Mouse (Mus musculus) neural tube, embryonic 12.5 days (tissue): ENCODE data around the gene Tm4sf5. TPM values are rescaled to one million over a fixed set of nuclear protein-coding genes. Genes with fewer than 3 reads are reported as not detected.
"Not testable (repeated sequence)": the region's sequence is repeated elsewhere in the genome, so short reads cannot be mapped to it uniquely, and the experiment has no call there.

Experiments used
- ATAC-seq: fragments of 200-750 bp; cut with Nextera tagmentation; 2 replicates; pipeline ENCODE4 v1.8.0; 2017; ENCODE audit warnings: low read depth, mild to moderate bottlenecking, moderate TSS enrichment, moderate library complexity; ENCODE audit not compliant: low FRiP score
- H3K27ac ChIP-seq: fragments of 300-500 bp; sonication (generic); 2 replicates; pipeline ENCODE4 v1.5.1; 2016
- H3K27me3 ChIP-seq: fragments of 300-500 bp; sonication (generic); replicated peaks from 2 replicates; pipeline ENCODE4 v1.6.1; 2016; ENCODE audit warnings: mild to moderate bottlenecking
- H3K36me3 ChIP-seq: fragments of 300-500 bp; sonication (generic); 2 replicates; pipeline ENCODE4 v1.6.1; 2016; ENCODE audit warnings: mild to moderate bottlenecking
- H3K4me1 ChIP-seq: fragments of 300-500 bp; sonication (generic); 2 replicates; pipeline ENCODE4 v1.6.1; 2016
- H3K4me2 ChIP-seq: fragments of 300-500 bp; sonication (generic); replicated peaks from 2 replicates; pipeline ENCODE4 v1.6.1; 2016; ENCODE audit warnings: mild to moderate bottlenecking
- H3K4me3 ChIP-seq: fragments of 300-500 bp; sonication (generic); 2 replicates; pipeline ENCODE4 v1.5.1; 2016
- H3K9ac ChIP-seq: fragments of 300-500 bp; sonication (generic); 2 replicates; pipeline ENCODE4 v1.6.1; 2016; ENCODE audit warnings: mild to moderate bottlenecking
- H3K9me3 ChIP-seq: fragments of 300-500 bp; sonication (generic); 2 replicates; pipeline ENCODE4 v1.6.1; 2016; ENCODE audit warnings: mild to moderate bottlenecking
- WGBS: fragments of 180-500 bp; shearing (Covaris S2); methylation state at CpG from one replicate; pipeline ENCODE4 v1.1.7; 2016; 5-methylcytosine and 5-hydroxymethylcytosine counted together
- polyA plus RNA-seq: library from polyadenylated mRNA; unstranded; fragments of >200 nt; fragmentation: Nextera tagmentation; extraction: Ambion mirVana; gene quantifications from 2 replicates; pipeline ENCODE4 v1.2.1, GENCODE M21; 2016

The Tm4sf5 gene
- polyA plus RNA-seq, 1 experiment from 2014 or later, result not detected

- H3K27me3 ChIP-seq, result no peaks in the 10 kb centered on the region
- H3K27ac ChIP-seq, result no peak overlapping the region
- ATAC-seq, result no peak
- peaks cover 10% of the 10 kb centered on the region for H3K4me1 ChIP-seq
- H3K4me3 ChIP-seq, result no peak overlapping the region
- no peak overlapping the region for H3K4me2 ChIP-seq
- H3K36me3 ChIP-seq, result peaks cover 31% of the 10 kb centered on the region
- 89% methylated on average over 7 of the region's 7 CpGs for WGBS
- no peaks in the 10 kb centered on the region for H3K9me3 ChIP-seq
- H3K9ac ChIP-seq, result no peak overlapping the region
Measured at GRCm38 (mm10) chr11:70528610-70529009, 23.6 kb downstream of the Tm4sf5 start.

GRCm38 (mm10) chr11:70531065-70531464, 26.0 kb downstream of the Tm4sf5 start:
- peaks cover 31% of the 10 kb centered on the region for H3K36me3 ChIP-seq
- not testable (repeated sequence) for H3K9ac ChIP-seq, H3K9me3 ChIP-seq, H3K4me1 ChIP-seq, H3K4me3 ChIP-seq, H3K27ac ChIP-seq, ATAC-seq, H3K27me3 ChIP-seq, H3K4me2 ChIP-seq
- 73% methylated on average over 2 of the region's 2 CpGs for WGBS

GRCm38 (mm10) chr11:70532839-70533238, 27.8 kb downstream of the Tm4sf5 start, which contains the start of gene Gm40193:
Gene Gm40193 (minus strand): TSS chr11:70532939.
- Histone ChIP-seq H3K4me3 (no peak within 1 kb of the TSS), H3K4me2 (no peak within 1 kb of the TSS), H3K4me1 (no peaks in the 10 kb centered on the region), H3K9me3 (no peaks in the 10 kb centered on the region), H3K36me3 (peaks cover 15% of the 10 kb centered on the region), H3K27me3 (no peaks in the 10 kb centered on the region), H3K27ac (no peak within 1 kb of the TSS), H3K9ac (no peak within 1 kb of the TSS)
- no peak for ATAC-seq
- WGBS, result 84% methylated on average over 6 of the region's 6 CpGs

- Histone ChIP-seq H3K9ac (no peak overlapping the region), H3K27ac (no peak overlapping the region), H3K4me1 (peaks cover 10% of the 10 kb centered on the region), H3K9me3 (no peaks in the 10 kb centered on the region), H3K36me3 (no peaks in the 10 kb centered on the region), H3K4me3 (peak overlapping the region; percentile 56; the same call in 1 of the 2 replicates), H3K27me3 (peaks cover 23% of the 10 kb centered on the region), H3K4me2 (peak overlapping the region; percentile 91)
- WGBS, result 19% methylated on average over 9 of the region's 9 CpGs
- ATAC-seq, result no peak
Measured at GRCm38 (mm10) chr11:70539423-70539822, 34.4 kb downstream of the Tm4sf5 start.

- under 1% methylated on average over 64 of the region's 65 CpGs for WGBS
- Histone ChIP-seq H3K4me3 (peak within 1 kb of the TSS; percentile 56), H3K4me2 (peak within 1 kb of the TSS; percentile 91), H3K27me3 (peaks cover 23% of the 10 kb centered on the region), H3K4me1 (peaks cover 10% of the 10 kb centered on the region), H3K36me3 (no peaks in the 10 kb centered on the region), H3K27ac (no peak within 1 kb of the TSS), H3K9ac (peak within 1 kb of the TSS; percentile 68), H3K9me3 (no peaks in the 10 kb centered on the region)
- peak; percentile 61; the same call in 1 of the 2 replicates for ATAC-seq
Measured at GRCm38 (mm10) chr11:70539877-70540587, 35.0 kb downstream of the Tm4sf5 start, which contains the start of gene Pld2. Gene Pld2 (plus strand): TSS chr11:70540064.

GRCm38 (mm10) chr11:70540928-70541327, 35.9 kb downstream of the Tm4sf5 start:
- Histone ChIP-seq H3K27me3 (peaks cover 23% of the 10 kb centered on the region), H3K9ac (no peak overlapping the region), H3K27ac (no peak overlapping the region), H3K4me1 (peaks cover 10% of the 10 kb centered on the region), H3K4me3 (no peak overlapping the region), H3K4me2 (peak overlapping the region; percentile 91), H3K9me3 (no peaks in the 10 kb centered on the region), H3K36me3 (no peaks in the 10 kb centered on the region)
- ATAC-seq, result no peak
- WGBS, result 86% methylated on average over 7 of the region's 7 CpGs

GRCm38 (mm10) chr11:70541415-70541814, 36.4 kb downstream of the Tm4sf5 start:
- H3K27me3 ChIP-seq, result peaks cover 23% of the 10 kb centered on the region
- H3K36me3 ChIP-seq, result no peaks in the 10 kb centered on the region
- H3K9me3 ChIP-seq, result no peaks in the 10 kb centered on the region
- H3K27ac ChIP-seq, result no peak overlapping the region
- no peak overlapping the region for H3K4me3 ChIP-seq
- WGBS, result 72% methylated on average over 5 of the region's 5 CpGs
- peaks cover 10% of the 10 kb centered on the region for H3K4me1 ChIP-seq
- no peak overlapping the region for H3K9ac ChIP-seq
- no peak for ATAC-seq
- no peak overlapping the region for H3K4me2 ChIP-seq

GRCm38 (mm10) chr11:70544496-70544895, 39.5 kb downstream of the Tm4sf5 start:
- Histone ChIP-seq H3K27me3 (peaks cover 23% of the 10 kb centered on the region), H3K4me3 (no peak overlapping the region), H3K9me3 (no peaks in the 10 kb centered on the region), H3K27ac (no peak overlapping the region), H3K9ac (no peak overlapping the region), H3K4me1 (peaks cover 10% of the 10 kb centered on the region), H3K4me2 (no peak overlapping the region), H3K36me3 (no peaks in the 10 kb centered on the region)
- ATAC-seq, result no peak
- WGBS, result 77% methylated on average over 7 of the region's 7 CpGs

GRCm38 (mm10) chr11:70551526-70551925, 46.5 kb downstream of the Tm4sf5 start:
- Histone ChIP-seq H3K36me3 (no peaks in the 10 kb centered on the region), H3K4me3 (no peak overlapping the region), H3K4me2 (no peak overlapping the region), H3K4me1 (peaks cover 6% of the 10 kb centered on the region; the same call in 1 of the 2 replicates), H3K9me3 (no peaks in the 10 kb centered on the region), H3K9ac (no peak overlapping the region), H3K27me3 (no peaks in the 10 kb centered on the region), H3K27ac (no peak overlapping the region)
- no peak for ATAC-seq
- 83% methylated on average over 8 of the region's 8 CpGs for WGBS

GRCm38 (mm10) chr11:70553940-70554339, 48.9 kb downstream of the Tm4sf5 start:
- H3K4me2 ChIP-seq, result no peak overlapping the region
- no peak overlapping the region for H3K27ac ChIP-seq
- WGBS, result 28% methylated on average over 7 of the region's 7 CpGs
- no peak overlapping the region for H3K9ac ChIP-seq
- H3K4me1 ChIP-seq, result peaks cover 6% of the 10 kb centered on the region; the same call in 1 of the 2 replicates
- no peaks in the 10 kb centered on the region for H3K36me3 ChIP-seq
- no peak overlapping the region for H3K4me3 ChIP-seq
- ATAC-seq, result no peak
- H3K27me3 ChIP-seq, result no peaks in the 10 kb centered on the region
- H3K9me3 ChIP-seq, result no peaks in the 10 kb centered on the region

- H3K36me3 ChIP-seq, result no peaks in the 10 kb centered on the region
- no peak overlapping the region for H3K4me3 ChIP-seq
- WGBS, result 93% methylated on average over 9 of the region's 9 CpGs
- H3K27ac ChIP-seq, result no peak overlapping the region
- H3K4me1 ChIP-seq, result peaks cover 11% of the 10 kb centered on the region; the same call in 1 of the 2 replicates
- no peak for ATAC-seq
- H3K27me3 ChIP-seq, result no peaks in the 10 kb centered on the region
- H3K9me3 ChIP-seq, result no peaks in the 10 kb centered on the region
- H3K4me2 ChIP-seq, result no peak overlapping the region
- no peak overlapping the region for H3K9ac ChIP-seq
Measured at GRCm38 (mm10) chr11:70557545-70557944, 52.5 kb downstream of the Tm4sf5 start.
